Mouse (Mus musculus): ENCODE results near the gene Rabgef1. TPM values are rescaled to one million over a fixed set of nuclear protein-coding genes. Genes with fewer than 3 reads are reported as not detected.

The Rabgef1 gene
- polyA plus RNA-seq, 1 experiment from 2014 or later, result 19.3 TPM

- no peaks in the 10 kb centered on the region for H3K27me3 ChIP-seq
- peaks cover 22% of the 10 kb centered on the region for H3K36me3 ChIP-seq
- peak overlapping the region; percentile 59 for H3K27ac ChIP-seq
- no peak overlapping the region for H3K4me2 ChIP-seq
- WGBS, result 45% methylated on average over 2 of the region's 2 CpGs
- H3K4me3 ChIP-seq, result no peak overlapping the region
- no peak overlapping the region for H3K9ac ChIP-seq
- no peaks in the 10 kb centered on the region for H3K9me3 ChIP-seq (replicated peaks)
- 0 out of 2 replicates have a peak, but pooled peaks have one; percentile 18 for ATAC-seq (replicated peaks; ENCODE audit: insufficient number of reproducible peaks, insufficient read depth, low FRiP score, low read depth)
- peaks cover 22% of the 10 kb centered on the region for H3K4me1 ChIP-seq (replicated peaks)
Measured at GRCm38 (mm10) chr5:130192356-130192944, 20.9 kb downstream of the Rabgef1 start.

DNA sequence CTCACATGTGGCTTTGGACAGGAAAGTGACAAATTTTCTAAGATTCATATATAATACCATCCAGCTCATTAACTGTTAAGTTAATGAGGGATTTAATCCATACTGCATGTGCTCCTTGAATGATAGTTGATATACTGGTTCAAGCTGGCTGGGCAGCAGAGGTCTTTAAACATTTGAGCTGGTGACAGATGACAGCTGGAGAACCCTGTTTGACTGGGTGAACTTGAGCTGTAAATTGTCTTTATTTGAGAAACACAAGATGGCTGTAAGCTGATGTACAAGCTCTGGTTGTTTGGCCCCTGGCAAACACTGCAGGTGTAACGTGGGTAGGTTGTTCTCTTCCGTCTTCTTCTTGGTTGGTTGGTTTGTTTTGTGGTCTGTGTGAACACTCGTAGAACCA is 22.2 kb downstream of the Rabgef1 start:
- H3K4me3 ChIP-seq, result no peak overlapping the region
- 79% methylated on average over 3 of the region's 3 CpGs for WGBS
- ATAC-seq (replicated peaks; ENCODE audit: insufficient number of reproducible peaks, insufficient read depth, low FRiP score, low read depth), result no peak
- no peaks in the 10 kb centered on the region for H3K9me3 ChIP-seq (replicated peaks)
- H3K9ac ChIP-seq, result no peak overlapping the region
- no peaks in the 10 kb centered on the region for H3K27me3 ChIP-seq
- no peak overlapping the region for H3K27ac ChIP-seq
- no peak overlapping the region for H3K4me2 ChIP-seq
- H3K36me3 ChIP-seq, result peaks cover 33% of the 10 kb centered on the region
- peaks cover 22% of the 10 kb centered on the region for H3K4me1 ChIP-seq (replicated peaks)

GRCm38 (mm10) chr5:130196307-130196706 is 24.7 kb downstream of the Rabgef1 start:
- Histone ChIP-seq H3K9me3 (replicated peaks) (no peaks in the 10 kb centered on the region), H3K27me3 (no peaks in the 10 kb centered on the region), H3K36me3 (peaks cover 26% of the 10 kb centered on the region), H3K9ac (no peak overlapping the region), H3K4me2 (no peak overlapping the region), H3K27ac (no peak overlapping the region), H3K4me3 (no peak overlapping the region), H3K4me1 (replicated peaks) (peaks cover 20% of the 10 kb centered on the region)
- 86% methylated on average over 1 of the region's 1 CpGs for WGBS
- no peak for ATAC-seq (replicated peaks; ENCODE audit: insufficient number of reproducible peaks, insufficient read depth, low FRiP score, low read depth)

DNA sequence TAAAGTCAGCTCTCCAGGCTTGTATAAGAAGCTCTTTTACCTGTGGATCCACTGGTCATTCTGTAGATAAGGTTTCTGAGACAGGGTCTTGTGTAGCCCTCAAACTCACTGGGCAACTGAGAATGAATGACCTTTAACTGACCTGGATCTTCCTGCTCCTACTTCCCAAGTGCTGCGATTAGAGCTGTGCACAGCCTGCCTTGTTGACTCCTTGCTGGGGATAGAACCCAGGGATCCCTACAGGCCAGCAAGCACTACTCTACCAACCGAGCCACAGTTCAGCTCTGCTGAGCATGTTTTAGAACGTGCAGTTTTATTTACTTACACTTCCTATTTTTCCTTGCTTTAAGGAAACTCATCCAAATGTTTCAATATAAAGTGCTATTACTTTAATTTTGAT is 25.9 kb downstream of the Rabgef1 start:
- WGBS, result 63% methylated on average over 3 of the region's 3 CpGs
- Histone ChIP-seq H3K27ac (no peak overlapping the region), H3K9ac (no peak overlapping the region), H3K36me3 (peaks cover 24% of the 10 kb centered on the region), H3K4me3 (no peak overlapping the region), H3K9me3 (replicated peaks) (no peaks in the 10 kb centered on the region), H3K4me2 (no peak overlapping the region), H3K4me1 (replicated peaks) (peaks cover 12% of the 10 kb centered on the region), H3K27me3 (no peaks in the 10 kb centered on the region)
- ATAC-seq (replicated peaks; ENCODE audit: insufficient number of reproducible peaks, insufficient read depth, low FRiP score, low read depth), result no peak

DNA sequence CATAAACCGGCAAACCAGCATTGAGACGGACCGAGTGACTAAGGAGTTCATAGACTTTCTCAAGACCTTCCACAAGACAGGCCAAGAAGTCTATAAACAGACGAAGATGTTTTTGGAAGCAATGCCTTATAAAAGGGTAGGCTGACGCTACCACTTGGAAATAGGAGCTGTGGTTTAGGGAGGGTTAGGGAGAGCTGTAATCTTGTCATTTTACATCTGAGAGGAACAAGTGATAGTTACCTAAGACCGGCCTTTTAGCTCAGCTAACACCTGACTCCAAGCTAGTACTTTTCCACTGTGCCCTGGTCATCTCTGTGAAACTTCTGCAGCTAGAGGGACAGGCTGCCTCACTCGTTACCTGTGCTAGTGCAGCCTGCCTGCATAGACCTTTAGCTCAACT is 26.4 kb downstream of the Rabgef1 start:
- Histone ChIP-seq H3K36me3 (peaks cover 24% of the 10 kb centered on the region), H3K9me3 (replicated peaks) (no peaks in the 10 kb centered on the region), H3K4me1 (replicated peaks) (peaks cover 8% of the 10 kb centered on the region; the same call in 1 of the 2 replicates), H3K4me3 (no peak overlapping the region), H3K9ac (no peak overlapping the region), H3K27ac (no peak overlapping the region), H3K27me3 (no peaks in the 10 kb centered on the region), H3K4me2 (no peak overlapping the region)
- 92% methylated on average over 7 of the region's 7 CpGs for WGBS
- ATAC-seq (replicated peaks; ENCODE audit: insufficient number of reproducible peaks, insufficient read depth, low FRiP score, low read depth), result no peak

- H3K4me3 ChIP-seq, result no peak overlapping the region
- no peaks in the 10 kb centered on the region for H3K27me3 ChIP-seq
- peaks cover 8% of the 10 kb centered on the region; the same call in 1 of the 2 replicates for H3K4me1 ChIP-seq (replicated peaks)
- 74% methylated on average over 10 of the region's 10 CpGs for WGBS
- no peak for ATAC-seq (replicated peaks; ENCODE audit: insufficient number of reproducible peaks, insufficient read depth, low FRiP score, low read depth)
- H3K27ac ChIP-seq, result no peak overlapping the region
- peaks cover 22% of the 10 kb centered on the region for H3K36me3 ChIP-seq
- H3K9me3 ChIP-seq (replicated peaks), result no peaks in the 10 kb centered on the region
- no peak overlapping the region for H3K9ac ChIP-seq
- no peak overlapping the region for H3K4me2 ChIP-seq
Measured at GRCm38 (mm10) chr5:130200233-130201029, 28.8 kb downstream of the Rabgef1 start.

- 73% methylated on average over 4 of the region's 4 CpGs for WGBS
- Histone ChIP-seq H3K4me2 (no peak overlapping the region), H3K36me3 (peaks cover 25% of the 10 kb centered on the region), H3K4me3 (no peak overlapping the region), H3K27me3 (no peaks in the 10 kb centered on the region), H3K9ac (no peak overlapping the region), H3K4me1 (replicated peaks) (no peaks in the 10 kb centered on the region), H3K9me3 (replicated peaks) (no peaks in the 10 kb centered on the region), H3K27ac (no peak overlapping the region)
- no peak for ATAC-seq (replicated peaks; ENCODE audit: insufficient number of reproducible peaks, insufficient read depth, low FRiP score, low read depth)
Measured at GRCm38 (mm10) chr5:130203948-130204347, 32.4 kb downstream of the Rabgef1 start.

DNA sequence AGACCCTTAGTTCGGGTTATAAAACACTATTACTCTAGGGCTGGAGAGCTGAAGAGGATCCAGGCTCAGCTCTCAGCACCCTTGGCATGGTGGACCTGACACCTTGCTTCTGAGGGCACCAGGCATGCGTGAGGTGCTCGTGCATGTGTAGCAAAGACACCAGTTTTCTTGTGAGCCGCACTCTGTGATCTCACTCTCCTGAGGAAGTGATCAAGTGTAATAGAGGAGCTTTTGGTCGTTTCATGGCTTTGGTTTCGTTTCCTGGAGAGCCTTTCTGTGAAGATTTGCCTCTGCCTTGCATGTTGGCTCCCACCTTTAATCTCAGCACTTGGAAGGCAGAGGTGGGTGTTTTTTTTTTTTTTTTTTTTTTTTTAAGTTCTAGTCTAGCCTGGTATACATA is 33.0 kb downstream of the Rabgef1 start:
- Histone ChIP-seq H3K9ac (no peak overlapping the region), H3K9me3 (replicated peaks) (no peaks in the 10 kb centered on the region), H3K4me2 (no peak overlapping the region), H3K27me3 (no peaks in the 10 kb centered on the region), H3K36me3 (peaks cover 29% of the 10 kb centered on the region), H3K27ac (no peak overlapping the region), H3K4me1 (replicated peaks) (no peaks in the 10 kb centered on the region), H3K4me3 (no peak overlapping the region)
- 86% methylated on average over 6 of the region's 6 CpGs for WGBS
- no peak for ATAC-seq (replicated peaks; ENCODE audit: insufficient number of reproducible peaks, insufficient read depth, low FRiP score, low read depth)

- Histone ChIP-seq H3K9me3 (replicated peaks) (no peaks in the 10 kb centered on the region), H3K27ac (no peak overlapping the region), H3K4me3 (no peak overlapping the region), H3K4me1 (replicated peaks) (no peaks in the 10 kb centered on the region), H3K9ac (no peak overlapping the region), H3K27me3 (no peaks in the 10 kb centered on the region), H3K4me2 (no peak overlapping the region), H3K36me3 (peaks cover 33% of the 10 kb centered on the region)
- no peak for ATAC-seq (replicated peaks; ENCODE audit: insufficient number of reproducible peaks, insufficient read depth, low FRiP score, low read depth)
- WGBS, result 93% methylated on average over 3 of the region's 3 CpGs
Measured at GRCm38 (mm10) chr5:130205441-130206023, 33.9 kb downstream of the Rabgef1 start.

- 86% methylated on average over 4 of the region's 4 CpGs for WGBS
- Histone ChIP-seq H3K4me3 (no peak overlapping the region), H3K27me3 (no peaks in the 10 kb centered on the region), H3K9ac (no peak overlapping the region), H3K36me3 (peaks cover 46% of the 10 kb centered on the region), H3K4me2 (no peak overlapping the region), H3K4me1 (replicated peaks) (no peaks in the 10 kb centered on the region), H3K27ac (no peak overlapping the region), H3K9me3 (replicated peaks) (no peaks in the 10 kb centered on the region)
- ATAC-seq (replicated peaks; ENCODE audit: insufficient number of reproducible peaks, insufficient read depth, low FRiP score, low read depth), result no peak
Measured at GRCm38 (mm10) chr5:130207299-130207698, 35.7 kb downstream of the Rabgef1 start.

DNA sequence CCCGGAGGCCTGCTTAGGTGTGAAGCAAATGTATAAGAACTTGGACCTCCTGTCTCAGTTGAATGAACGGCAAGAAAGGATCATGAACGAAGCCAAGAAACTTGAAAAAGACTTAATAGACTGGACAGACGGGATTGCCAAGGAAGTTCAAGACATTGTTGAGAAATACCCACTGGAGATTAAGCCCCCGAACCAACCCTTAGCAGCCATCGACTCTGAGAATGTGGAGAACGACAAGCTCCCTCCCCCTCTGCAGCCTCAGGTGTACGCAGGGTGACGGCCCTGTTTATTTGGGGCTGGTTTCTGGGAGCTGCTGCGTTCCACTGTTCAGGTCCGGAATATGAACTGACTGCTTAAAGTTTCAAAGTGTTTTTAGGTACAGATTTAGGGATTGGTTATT is 41.4 kb downstream of the Rabgef1 start:
- Histone ChIP-seq H3K36me3 (peaks cover 40% of the 10 kb centered on the region), H3K27me3 (no peaks in the 10 kb centered on the region), H3K4me1 (replicated peaks) (no peaks in the 10 kb centered on the region), H3K9me3 (replicated peaks) (no peaks in the 10 kb centered on the region), H3K27ac (no peak overlapping the region), H3K4me2 (no peak overlapping the region), H3K9ac (no peak overlapping the region), H3K4me3 (no peak overlapping the region)
- ATAC-seq (replicated peaks; ENCODE audit: insufficient number of reproducible peaks, insufficient read depth, low FRiP score, low read depth), result no peak
- WGBS, result 87% methylated on average over 11 of the region's 11 CpGs

Measured in heart, embryonic 15.5 days (tissue).